Mouse (Mus musculus) cerebellum, adult 2 months (tissue): Measurements from ENCODE around the gene Cfap54.

ENCODE experiments used
- CTCF ChIP-seq: fragments of 200-500 bp; IDR thresholded peaks from 2 replicates; pipeline ENCODE4 v1.5.1; 2011; ENCODE audit warnings: low read depth, mild to moderate bottlenecking, control low read depth, low read length, moderate library complexity, borderline replicate concordance; ENCODE audit not compliant: insufficient read depth
- POLR2A ChIP-seq: fragments of 200-500 bp; IDR thresholded peaks from 2 replicates; pipeline ENCODE4 v1.6.1; 2011; ENCODE audit warnings: low read length, control low read depth, borderline replicate concordance; ENCODE audit not compliant: insufficient read depth

- no peak for TF ChIP-seq CTCF
- TF ChIP-seq POLR2A: no peak
Observed at GRCm38 (mm10) chr10:93097439-93097838, 16.0 kb upstream of the Cfap54 start.
